Mouse (Mus musculus) forebrain, embryonic 12.5 days (tissue): ENCODE data around the gene D3Ertd751e. TPM values are rescaled to one million over a fixed set of nuclear protein-coding genes. Genes with fewer than 3 reads are reported as not detected.
A peak's percentile ranks its signal among the peaks of the same experiment; 100 is the strongest.

ENCODE experiments used
- ATAC-seq: fragments of 200-750 bp; cut with Nextera tagmentation; 2 replicates; pipeline ENCODE4 v1.8.0; 2017; ENCODE audit warnings: moderate TSS enrichment; ENCODE audit not compliant: low FRiP score
- H3K27ac ChIP-seq: fragments of 300-500 bp; sonication (generic); 2 replicates; pipeline ENCODE4 v1.5.1; 2016; ENCODE audit warnings: mild to moderate bottlenecking
- H3K27me3 ChIP-seq: fragments of 300-500 bp; sonication (generic); 2 replicates; pipeline ENCODE4 v1.6.1; 2016; ENCODE audit warnings: mild to moderate bottlenecking
- H3K36me3 ChIP-seq: fragments of 300-500 bp; sonication (generic); replicated peaks from 2 replicates; pipeline ENCODE4 v1.6.1; 2016; ENCODE audit warnings: mild to moderate bottlenecking
- H3K4me1 ChIP-seq: fragments of 300-500 bp; sonication (generic); 2 replicates; pipeline ENCODE4 v1.6.1; 2016
- H3K4me2 ChIP-seq: fragments of 300-500 bp; sonication (generic); 2 replicates; pipeline ENCODE4 v1.6.1; 2016; ENCODE audit warnings: mild to moderate bottlenecking, moderate library complexity
- H3K4me3 ChIP-seq: fragments of 300-500 bp; sonication (generic); replicated peaks from 2 replicates; pipeline ENCODE4 v1.5.1; 2016; ENCODE audit warnings: mild to moderate bottlenecking
- H3K9ac ChIP-seq: fragments of 300-500 bp; sonication (generic); 2 replicates; pipeline ENCODE4 v1.6.1; 2016; ENCODE audit warnings: mild to moderate bottlenecking
- H3K9me3 ChIP-seq: fragments of 300-500 bp; sonication (generic); 2 replicates; pipeline ENCODE4 v1.6.1; 2016
- WGBS: fragments of 180-500 bp; shearing (Covaris S2); methylation state at CpG from one replicate; pipeline ENCODE4 v1.1.7; 2016; 5-methylcytosine and 5-hydroxymethylcytosine counted together
- polyA plus RNA-seq: library from polyadenylated mRNA; unstranded; fragments of >200 nt; fragmentation: Nextera tagmentation; extraction: Ambion mirVana; gene quantifications from 2 replicates; pipeline ENCODE4 v1.2.1, GENCODE M21; 2016

D3Ertd751e gene
- polyA plus RNA-seq, result 20.2 and 20.3 TPM in 2 replicates

DNA sequence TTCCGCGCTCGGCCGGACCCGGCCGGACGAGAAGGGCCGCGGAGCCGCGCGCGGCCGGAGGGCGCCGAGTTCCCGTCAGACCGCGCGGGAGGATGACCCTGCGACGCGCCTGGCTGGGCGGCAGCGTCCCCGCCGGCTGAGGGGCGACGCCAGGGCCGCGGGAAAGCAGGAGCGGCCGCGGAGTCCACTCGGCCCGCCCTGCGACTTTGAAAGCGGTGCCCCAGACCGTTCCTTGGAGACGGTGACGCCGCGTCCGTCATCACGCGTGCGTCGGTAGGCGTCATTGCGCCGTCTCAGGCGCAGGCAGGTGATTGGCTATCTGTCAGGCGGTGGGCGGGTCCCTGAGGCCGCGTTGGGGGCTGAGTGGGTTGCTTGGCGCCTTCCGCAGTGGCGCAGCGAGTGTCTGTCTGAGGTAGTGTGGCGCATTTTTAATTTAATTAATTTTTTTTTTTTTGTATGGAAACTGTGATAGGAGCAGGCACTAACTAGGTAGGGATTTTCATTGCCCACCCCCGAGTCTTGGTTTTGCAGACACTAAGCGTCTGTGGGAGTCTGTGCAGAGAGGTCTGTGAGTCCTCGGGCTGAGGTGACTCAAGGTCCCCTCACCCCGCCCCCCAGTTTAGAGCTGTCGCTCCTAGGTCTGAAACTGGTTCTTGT lies at the start of gene D3Ertd751e, which contains the start of gene Sclt1:
Gene D3Ertd751e (plus strand): TSS at position 334 of the 657 bp plus-strand sequence.
Gene Sclt1 (minus strand): TSS at position 237 of the 657 bp plus-strand sequence.
- peak; percentile 100 for ATAC-seq
- no peaks in the 10 kb centered on the region for H3K9me3 ChIP-seq
- peak within 1 kb of the TSS; percentile 82 for H3K4me3 ChIP-seq
- H3K27ac ChIP-seq, result peak within 1 kb of the TSS; percentile 97
- 0 out of 2 replicates have a peak, but pooled peaks cover 4% of the 10 kb centered on the region for H3K36me3 ChIP-seq
- WGBS, result under 1% methylated on average over 53 of the region's 66 CpGs
- H3K9ac ChIP-seq, result peak within 1 kb of the TSS; percentile 79
- H3K4me1 ChIP-seq, result peaks cover 20% of the 10 kb centered on the region
- peak within 1 kb of the TSS; percentile 65 for H3K4me2 ChIP-seq
- H3K27me3 ChIP-seq, result no peaks in the 10 kb centered on the region

DNA sequence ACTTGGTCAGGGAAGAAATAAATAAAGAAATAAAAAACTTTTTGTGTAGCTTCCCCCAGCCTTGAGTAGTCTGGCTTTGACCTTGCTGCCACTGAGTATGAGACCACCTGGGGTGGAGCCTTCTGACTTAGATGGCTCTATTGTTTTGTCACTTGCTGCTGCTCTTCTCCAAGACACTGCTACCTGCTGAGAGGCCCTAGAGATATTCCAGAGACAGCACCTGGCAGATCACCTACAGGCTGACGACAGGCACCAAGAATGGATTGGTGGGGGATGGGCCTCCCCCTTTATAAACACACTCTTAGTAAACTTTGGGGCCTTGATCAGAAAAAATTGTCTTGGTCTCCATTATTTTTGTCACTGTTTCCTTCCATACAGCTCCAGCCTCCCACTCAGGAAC lies 46.7 kb upstream of the D3Ertd751e start:
- H3K4me1 ChIP-seq, result no peaks in the 10 kb centered on the region
- no peaks in the 10 kb centered on the region for H3K27me3 ChIP-seq
- peaks cover 21% of the 10 kb centered on the region for H3K36me3 ChIP-seq
- no peak overlapping the region for H3K9ac ChIP-seq
- 76% methylated on average over 1 of the region's 1 CpGs for WGBS
- H3K4me2 ChIP-seq, result no peak overlapping the region
- H3K27ac ChIP-seq, result no peak overlapping the region
- H3K4me3 ChIP-seq, result no peak overlapping the region
- ATAC-seq, result no peak
- H3K9me3 ChIP-seq, result no peaks in the 10 kb centered on the region

DNA sequence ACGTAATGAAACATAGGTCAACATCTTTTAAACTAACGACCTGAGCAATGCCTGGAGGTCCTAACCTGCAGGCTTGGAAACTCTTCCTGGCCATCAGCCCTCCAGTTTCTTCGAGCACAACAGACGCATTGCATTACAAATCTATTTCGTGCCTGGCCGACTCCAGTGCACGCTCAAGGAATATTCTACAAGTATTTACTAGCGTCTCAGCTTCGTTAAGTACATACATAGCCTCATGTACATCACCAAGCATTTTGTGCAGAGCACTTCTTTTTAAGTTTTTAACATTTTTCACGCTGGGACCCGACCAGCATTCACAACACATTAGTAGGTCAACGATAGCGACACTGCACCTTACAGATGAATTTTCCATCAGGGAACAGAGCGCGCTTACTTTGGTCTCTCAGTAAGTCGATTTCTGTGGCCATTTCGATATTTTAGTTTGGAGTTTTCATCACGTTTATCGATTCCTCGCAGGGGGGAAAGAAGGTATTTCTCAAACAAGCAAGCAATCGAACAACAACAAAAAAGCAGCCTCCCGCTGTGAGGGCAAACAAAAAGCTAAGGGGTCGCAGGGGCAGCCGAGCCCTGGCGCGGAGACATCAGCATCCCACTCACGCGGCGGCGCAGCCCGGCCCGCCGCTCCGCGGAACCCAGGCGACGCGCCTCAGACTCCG lies 672 bp upstream of the D3Ertd751e start:
- H3K4me2 ChIP-seq, result peak overlapping the region; percentile 53
- peak overlapping the region; percentile 97 for H3K27ac ChIP-seq
- ATAC-seq, result peak; percentile 8; the same call in 1 of the 2 replicates
- H3K36me3 ChIP-seq, result 0 out of 2 replicates have a peak, but pooled peaks cover 4% of the 10 kb centered on the region
- peaks cover 20% of the 10 kb centered on the region for H3K4me1 ChIP-seq
- peak overlapping the region; percentile 79 for H3K9ac ChIP-seq
- under 1% methylated on average over 39 of the region's 39 CpGs for WGBS
- no peaks in the 10 kb centered on the region for H3K27me3 ChIP-seq
- H3K4me3 ChIP-seq, result peak overlapping the region; percentile 82
- H3K9me3 ChIP-seq, result no peaks in the 10 kb centered on the region

DNA sequence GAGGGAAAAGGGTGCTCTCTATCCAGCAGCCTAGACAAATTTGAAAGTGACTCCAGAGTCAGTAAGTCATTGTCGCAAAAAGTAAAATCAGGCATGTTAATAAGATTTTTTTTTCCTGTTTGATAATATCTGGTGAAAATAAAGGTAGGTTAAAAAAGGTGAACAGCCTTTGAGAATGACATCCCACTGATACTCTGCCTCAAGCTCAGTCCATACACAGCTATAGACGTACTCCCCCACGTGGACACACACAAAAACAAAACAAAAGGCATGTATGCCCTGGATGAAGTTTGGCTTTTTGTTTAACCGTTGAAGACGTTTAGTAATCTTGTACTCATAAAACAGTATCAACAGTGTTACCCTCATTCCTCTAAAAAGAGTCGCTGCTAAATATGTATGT lies 1.0 kb downstream of the D3Ertd751e start:
- Histone ChIP-seq H3K27ac (no peak overlapping the region), H3K4me1 (peaks cover 20% of the 10 kb centered on the region), H3K4me2 (peak overlapping the region; percentile 65), H3K36me3 (0 out of 2 replicates have a peak, but pooled peaks cover 4% of the 10 kb centered on the region), H3K9me3 (no peaks in the 10 kb centered on the region), H3K27me3 (no peaks in the 10 kb centered on the region), H3K4me3 (peak overlapping the region; percentile 82), H3K9ac (peak overlapping the region; percentile 79; the same call in 1 of the 2 replicates)
- no peak for ATAC-seq
- WGBS, result 36% methylated on average over 6 of the region's 6 CpGs

DNA sequence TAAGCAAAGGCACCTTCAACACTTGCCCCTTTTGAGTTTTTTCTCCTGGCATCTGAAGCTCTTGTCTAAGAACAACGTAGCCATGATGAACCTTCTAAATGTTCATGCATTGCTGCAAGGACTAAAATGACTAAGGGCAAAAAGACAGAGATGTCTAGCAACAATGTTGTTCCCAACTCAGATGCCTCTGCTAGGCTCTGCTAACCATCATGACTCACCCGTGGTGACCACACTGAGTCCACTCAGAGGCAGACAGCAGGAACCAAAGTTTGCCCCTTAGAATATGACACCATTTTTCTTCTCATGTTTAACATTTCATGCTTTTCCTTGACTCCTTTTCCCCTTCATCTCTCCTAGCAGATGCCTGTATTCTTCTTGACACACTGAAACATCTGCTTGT lies 12.1 kb downstream of the D3Ertd751e start:
- no peak for ATAC-seq
- no peaks in the 10 kb centered on the region for H3K9me3 ChIP-seq
- no peaks in the 10 kb centered on the region for H3K4me1 ChIP-seq
- WGBS, result 85% methylated on average over 2 of the region's 2 CpGs
- no peak overlapping the region for H3K4me2 ChIP-seq
- H3K9ac ChIP-seq, result no peak overlapping the region
- H3K36me3 ChIP-seq, result no peaks in the 10 kb centered on the region
- no peaks in the 10 kb centered on the region for H3K27me3 ChIP-seq
- H3K4me3 ChIP-seq, result no peak overlapping the region
- H3K27ac ChIP-seq, result no peak overlapping the region

DNA sequence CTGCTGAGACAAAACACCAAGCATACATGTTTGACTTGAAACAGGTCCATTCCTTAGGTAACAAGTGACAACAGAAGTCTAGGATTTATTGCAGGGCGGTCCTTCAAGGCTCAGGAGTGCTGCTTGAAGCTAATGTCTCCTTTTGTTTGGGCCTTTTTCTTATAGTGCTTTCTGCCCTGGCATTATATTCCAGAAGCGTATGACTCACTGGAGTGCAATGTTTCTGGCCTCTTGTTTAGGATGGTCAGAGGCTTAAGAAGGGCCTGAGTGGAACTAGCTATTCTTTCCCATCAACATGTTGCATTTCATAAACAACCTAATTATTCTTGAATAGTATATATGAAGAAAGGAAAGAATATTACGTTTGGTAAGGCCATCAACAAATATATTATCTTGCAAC lies 19.7 kb downstream of the D3Ertd751e start:
- no peak overlapping the region for H3K9ac ChIP-seq
- H3K4me2 ChIP-seq, result no peak overlapping the region
- ATAC-seq, result no peak
- H3K4me1 ChIP-seq, result no peaks in the 10 kb centered on the region
- 85% methylated on average over 3 of the region's 3 CpGs for WGBS
- H3K27me3 ChIP-seq, result no peaks in the 10 kb centered on the region
- no peaks in the 10 kb centered on the region for H3K36me3 ChIP-seq
- H3K9me3 ChIP-seq, result no peaks in the 10 kb centered on the region
- H3K4me3 ChIP-seq, result no peak overlapping the region
- H3K27ac ChIP-seq, result no peak overlapping the region

DNA sequence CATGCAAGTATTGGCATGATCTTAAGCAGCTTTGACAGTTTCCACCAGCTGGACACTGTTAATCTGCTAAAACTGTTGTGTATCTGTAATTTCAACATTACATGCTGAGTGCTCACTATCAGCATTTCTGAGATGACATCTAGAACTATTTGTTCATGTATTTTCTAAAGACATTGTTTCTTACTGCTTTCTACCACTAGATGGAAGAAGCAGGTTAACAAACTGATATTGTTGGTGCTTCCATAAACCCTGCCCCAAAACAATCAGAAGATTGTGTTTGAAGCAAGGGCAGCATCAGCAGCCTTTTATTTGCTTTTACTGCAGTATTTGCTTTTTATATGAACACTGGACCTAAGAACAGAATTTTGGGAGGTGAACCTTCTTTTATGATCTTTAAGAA lies 70.0 kb downstream of the D3Ertd751e start:
- Histone ChIP-seq H3K4me2 (no peak overlapping the region), H3K4me1 (no peaks in the 10 kb centered on the region), H3K9ac (no peak overlapping the region), H3K27ac (no peak overlapping the region), H3K27me3 (no peaks in the 10 kb centered on the region), H3K36me3 (no peaks in the 10 kb centered on the region), H3K9me3 (no peaks in the 10 kb centered on the region), H3K4me3 (no peak overlapping the region)
- no peak for ATAC-seq

Other genes with a start within 250 kb of the D3Ertd751e start
- 20.9 and 21.9 TPM in 2 replicates for gene Jade1, start 186.9 kb upstream of the D3Ertd751e start, polyA plus RNA-seq
- gene Sclt1, start 97 bp upstream of the D3Ertd751e start, polyA plus RNA-seq, result 24.5 and 31.7 TPM in 2 replicates